Mouse (Mus musculus) E14TG2a.4 (cell line): ENCODE results near the gene Gm39653.

Experiments
- CTCF ChIP-seq: conservative IDR thresholded peaks from 2 replicates; pipeline ENCODE4 v1.5.1; 2014; ENCODE audit warnings: low read length
- NANOG ChIP-seq: IDR thresholded peaks from 2 replicates; pipeline ENCODE4 v1.6.1; 2014; ENCODE audit warnings: borderline replicate concordance, low read length, mixed read lengths

DNA sequence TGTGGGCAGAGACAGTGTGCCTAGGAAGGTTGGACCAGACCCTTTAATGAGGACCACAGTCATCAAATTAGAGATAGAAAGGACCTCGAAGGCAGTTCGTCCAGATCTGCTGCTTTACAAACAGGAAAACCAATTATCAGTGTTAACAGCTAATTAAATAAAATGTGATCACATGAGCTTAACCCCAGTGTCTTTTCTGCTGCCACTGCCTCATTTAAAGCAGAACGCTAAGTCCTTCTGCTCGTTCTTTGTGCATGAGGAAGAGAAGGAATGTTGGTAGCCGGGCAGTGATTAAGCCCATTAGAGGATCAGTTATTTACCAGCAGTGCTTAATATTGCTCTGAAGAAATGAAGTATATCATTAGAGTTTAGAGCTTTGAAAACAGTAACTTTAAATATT, 39.0 kb upstream of the Gm39653 start:
- TF ChIP-seq CTCF (no peak), NANOG (no peak)
